Mouse (Mus musculus): ENCODE measurements around the gene Cd209d.
"Not testable (repeated sequence)": the region's sequence is repeated elsewhere in the genome, so short reads cannot be mapped to it uniquely, and the experiment has no call there.

Gene Cd209d

GRCm38 (mm10) chr8:3878455-3878854, at the start of gene Cd209d:
TSS of gene Cd209d (minus strand) at chr8:3878555.
- DNase-seq = no peak

- no peak for DNase-seq
Observed at GRCm38 (mm10) chr8:3926744-3927143, 48.4 kb upstream of the Cd209d start, which contains the start of gene Cd209b. TSS of gene Cd209b (minus strand) at chr8:3926844.

GRCm38 (mm10) chr8:3876121-3876520, 2.2 kb downstream of the Cd209d start:
- DNase-seq = no peak

- not testable (repeated sequence) for DNase-seq
Observed at GRCm38 (mm10) chr8:3862736-3863135, 15.6 kb downstream of the Cd209d start.

GRCm38 (mm10) chr8:3854209-3854608, 24.1 kb downstream of the Cd209d start, which contains the start of gene Cd209e:
TSS of gene Cd209e (minus strand) at chr8:3854309.
- no peak for DNase-seq

Data from kidney, postnatal 4 days (tissue).